Mouse (Mus musculus) intestine, postnatal 0 days (tissue): ENCODE measurements around the gene Tnk2. TPM values are rescaled to one million over a fixed set of nuclear protein-coding genes. Genes with fewer than 3 reads are reported as not detected.

ENCODE experiments used
- ATAC-seq: fragments of 200-750 bp; cut with Nextera tagmentation; 2 replicates; pipeline ENCODE4 v1.8.0; 2017; ENCODE audit warnings: mild to moderate bottlenecking, moderate TSS enrichment, moderate library complexity
- H3K27ac ChIP-seq: fragments of 300-500 bp; sonication (generic); 2 replicates; pipeline ENCODE4 v1.5.1; 2014; ENCODE audit warnings: mild to moderate bottlenecking, low read depth, low read length, moderate library complexity
- H3K27me3 ChIP-seq: fragments of 300-500 bp; sonication (generic); replicated peaks from 2 replicates; pipeline ENCODE4 v1.6.1; 2014; ENCODE audit warnings: low read length, mixed read lengths; ENCODE audit not compliant: control insufficient read depth, insufficient read depth
- H3K36me3 ChIP-seq: fragments of 300-500 bp; sonication (generic); 2 replicates; pipeline ENCODE4 v1.6.1; 2014; ENCODE audit warnings: mild to moderate bottlenecking, moderate library complexity; ENCODE audit not compliant: control insufficient read depth, insufficient read depth
- H3K4me1 ChIP-seq: fragments of 300-500 bp; sonication (generic); replicated peaks from 2 replicates; pipeline ENCODE4 v1.6.1; 2014; ENCODE audit warnings: antibody characterized with exemption, low read length, mixed read lengths; ENCODE audit not compliant: control insufficient read depth, insufficient read depth
- H3K4me2 ChIP-seq: fragments of 300-500 bp; sonication (generic); replicated peaks from 2 replicates; pipeline ENCODE4 v1.6.1; 2014; ENCODE audit warnings: low read depth, mild to moderate bottlenecking, moderate library complexity
- H3K4me3 ChIP-seq: fragments of 300-500 bp; sonication (generic); 2 replicates; pipeline ENCODE4 v1.5.1; 2014; ENCODE audit warnings: low read depth, low read length
- H3K9ac ChIP-seq: fragments of 300-500 bp; sonication (generic); 2 replicates; pipeline ENCODE4 v1.6.1; 2014; ENCODE audit warnings: mild to moderate bottlenecking, low read depth, low read length
- H3K9me3 ChIP-seq: fragments of 300-500 bp; sonication (generic); 2 replicates; pipeline ENCODE4 v1.6.1; 2016; ENCODE audit warnings: mixed run types; ENCODE audit not compliant: control insufficient read depth
- CTCF ChIP-seq: sonication (generic); IDR thresholded peaks from 2 replicates; pipeline ENCODE4 v1.5.1; 2016; ENCODE audit warnings: low read depth, mild to moderate bottlenecking, control low read depth, antibody characterized with exemption, moderate library complexity
- WGBS: fragments of 180-500 bp; shearing (Covaris S2); extraction: QIAGEN DNeasy Blood & Tissue Kit; methylation state at CpG from one replicate; pipeline ENCODE4 v1.1.7; 2014; 5-methylcytosine and 5-hydroxymethylcytosine counted together
- polyA plus RNA-seq: library from polyadenylated mRNA; unstranded; fragments of >200 nt; fragmentation: Nextera tagmentation; extraction: Ambion mirVana; gene quantifications from 2 replicates; pipeline ENCODE4 v1.2.1, GENCODE M21; 2015

Gene Tnk2
- polyA plus RNA-seq, 1 experiment from 2014 or later = 8.0 TPM

DNA sequence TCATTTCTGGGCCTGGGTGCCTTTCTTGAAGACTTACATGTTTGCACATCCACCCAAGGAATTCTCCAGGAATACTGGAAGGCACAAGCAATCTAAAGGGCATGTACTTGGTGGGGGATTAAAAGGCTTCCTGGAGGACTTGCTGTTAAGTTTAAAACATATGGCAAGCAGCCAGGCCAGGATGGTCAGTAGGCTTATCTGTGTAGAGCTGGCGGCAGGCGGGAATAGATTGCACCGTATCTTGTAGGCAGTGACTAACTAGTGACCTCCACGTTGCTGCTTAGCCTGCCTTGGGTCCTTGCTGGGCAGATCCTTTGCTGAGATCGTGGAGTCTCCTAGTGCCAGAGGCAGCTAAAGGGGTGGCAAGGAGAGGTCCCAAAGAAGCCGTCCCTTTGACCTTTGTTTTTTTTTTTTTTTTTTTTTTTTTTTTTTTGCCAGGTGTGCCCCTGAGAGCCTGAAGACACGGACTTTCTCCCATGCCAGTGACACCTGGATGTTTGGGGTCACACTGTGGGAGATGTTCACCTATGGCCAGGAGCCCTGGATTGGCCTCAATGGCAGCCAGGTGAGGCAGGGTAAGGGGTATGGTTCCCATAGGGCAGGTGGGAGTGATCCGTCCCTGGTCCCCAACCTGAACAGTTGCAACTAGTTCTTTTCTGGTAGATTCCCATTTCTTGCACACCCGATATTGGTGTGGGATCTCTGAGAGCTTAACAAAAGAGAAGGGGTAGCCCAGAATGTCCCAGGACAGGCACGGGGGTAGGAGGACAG, 26.9 kb downstream of the Tnk2 start:
- Histone ChIP-seq H3K27ac (no peak overlapping the region), H3K27me3 (no peaks in the 10 kb centered on the region), H3K9me3 (no peaks in the 10 kb centered on the region), H3K4me1 (peaks cover 13% of the 10 kb centered on the region; the same call in 1 of the 2 replicates), H3K4me2 (no peak overlapping the region), H3K36me3 (peaks cover 27% of the 10 kb centered on the region), H3K4me3 (no peak overlapping the region), H3K9ac (no peak overlapping the region)
- ATAC-seq = no peak
- no peak for TF ChIP-seq CTCF
- 73% methylated on average over 10 of the region's 10 CpGs for WGBS

DNA sequence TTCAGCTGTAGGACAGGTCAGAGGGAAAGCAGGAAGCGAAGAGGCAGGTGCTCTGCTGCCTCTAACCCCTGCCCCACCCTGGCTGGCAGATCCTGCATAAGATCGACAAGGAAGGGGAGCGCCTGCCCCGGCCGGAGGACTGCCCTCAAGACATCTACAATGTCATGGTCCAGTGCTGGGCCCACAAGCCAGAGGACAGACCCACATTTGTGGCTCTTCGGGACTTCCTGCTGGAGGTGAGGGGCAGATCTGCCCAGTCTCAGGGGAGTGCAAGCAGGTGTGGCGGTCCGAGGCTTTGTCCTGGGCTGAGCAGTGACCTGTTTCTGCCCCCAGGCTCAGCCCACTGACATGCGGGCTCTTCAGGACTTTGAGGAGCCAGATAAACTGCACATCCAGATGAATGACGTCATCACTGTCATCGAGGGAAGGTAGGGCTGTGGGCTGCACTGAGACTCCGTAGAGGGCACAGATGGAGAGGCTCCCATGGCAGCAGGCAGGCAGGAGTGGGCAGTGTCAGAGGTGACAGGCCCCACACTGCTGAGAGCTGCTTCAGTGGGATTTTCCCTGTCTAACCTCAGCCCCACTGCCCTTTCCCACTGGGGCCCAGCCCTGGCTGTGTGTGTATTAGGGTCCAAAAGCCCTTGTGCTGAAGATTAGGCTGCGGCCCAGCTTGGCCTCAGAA, 27.7 kb downstream of the Tnk2 start:
- Histone ChIP-seq H3K27ac (no peak overlapping the region), H3K4me1 (peaks cover 9% of the 10 kb centered on the region; the same call in 1 of the 2 replicates), H3K9ac (no peak overlapping the region), H3K27me3 (no peaks in the 10 kb centered on the region), H3K4me2 (no peak overlapping the region), H3K36me3 (peaks cover 35% of the 10 kb centered on the region), H3K9me3 (no peaks in the 10 kb centered on the region), H3K4me3 (no peak overlapping the region)
- ATAC-seq = no peak
- 84% methylated on average over 13 of the region's 13 CpGs for WGBS
- TF ChIP-seq CTCF = no peak

DNA sequence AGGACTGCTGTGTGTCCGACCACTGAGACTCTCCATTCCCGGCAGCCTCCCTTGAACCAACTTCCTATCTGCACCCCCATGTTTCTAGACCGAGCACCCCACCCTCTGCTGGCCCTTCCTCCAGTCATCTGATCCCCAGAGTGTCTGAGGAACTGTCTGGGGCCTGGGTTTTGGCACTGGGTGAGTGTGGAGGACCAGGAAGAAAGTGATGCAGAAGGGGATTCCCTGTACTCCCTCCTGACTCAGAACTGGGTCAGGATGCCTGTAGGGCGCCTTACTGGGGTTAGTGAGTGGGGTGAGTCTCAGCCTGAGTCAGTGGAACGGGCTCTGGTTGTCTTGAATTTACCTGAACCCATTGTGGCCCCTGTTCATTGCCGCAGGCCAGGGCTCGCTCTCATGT, 28.6 kb downstream of the Tnk2 start:
- peaks cover 3% of the 10 kb centered on the region; the same call in 1 of the 2 replicates for H3K4me1 ChIP-seq
- H3K27ac ChIP-seq = 0 out of 2 replicates have a peak overlapping the region, but pooled peaks have one; percentile 41
- peaks cover 41% of the 10 kb centered on the region for H3K36me3 ChIP-seq
- H3K4me2 ChIP-seq = no peak overlapping the region
- H3K4me3 ChIP-seq = no peak overlapping the region
- 69% methylated on average over 7 of the region's 7 CpGs for WGBS
- TF ChIP-seq CTCF = no peak
- H3K27me3 ChIP-seq = no peaks in the 10 kb centered on the region
- no peak overlapping the region for H3K9ac ChIP-seq
- H3K9me3 ChIP-seq = no peaks in the 10 kb centered on the region
- ATAC-seq = no peak

- no peak overlapping the region for H3K9ac ChIP-seq
- WGBS = 56% methylated on average over 13 of the region's 13 CpGs
- no peaks in the 10 kb centered on the region for H3K27me3 ChIP-seq
- H3K36me3 ChIP-seq = peaks cover 44% of the 10 kb centered on the region
- peaks cover 3% of the 10 kb centered on the region; the same call in 1 of the 2 replicates for H3K4me1 ChIP-seq
- H3K4me3 ChIP-seq = no peak overlapping the region
- H3K27ac ChIP-seq = 0 out of 2 replicates have a peak overlapping the region, but pooled peaks have one; percentile 41
- TF ChIP-seq CTCF = no peak
- H3K4me2 ChIP-seq = 0 out of 2 replicates have a peak overlapping the region, but pooled peaks have one; percentile 17
- H3K9me3 ChIP-seq = no peaks in the 10 kb centered on the region
- ATAC-seq = peak; percentile 74
These were observed 29.3 kb downstream of the Tnk2 start for GRCm38 (mm10) chr16:32672861-32673560.

DNA sequence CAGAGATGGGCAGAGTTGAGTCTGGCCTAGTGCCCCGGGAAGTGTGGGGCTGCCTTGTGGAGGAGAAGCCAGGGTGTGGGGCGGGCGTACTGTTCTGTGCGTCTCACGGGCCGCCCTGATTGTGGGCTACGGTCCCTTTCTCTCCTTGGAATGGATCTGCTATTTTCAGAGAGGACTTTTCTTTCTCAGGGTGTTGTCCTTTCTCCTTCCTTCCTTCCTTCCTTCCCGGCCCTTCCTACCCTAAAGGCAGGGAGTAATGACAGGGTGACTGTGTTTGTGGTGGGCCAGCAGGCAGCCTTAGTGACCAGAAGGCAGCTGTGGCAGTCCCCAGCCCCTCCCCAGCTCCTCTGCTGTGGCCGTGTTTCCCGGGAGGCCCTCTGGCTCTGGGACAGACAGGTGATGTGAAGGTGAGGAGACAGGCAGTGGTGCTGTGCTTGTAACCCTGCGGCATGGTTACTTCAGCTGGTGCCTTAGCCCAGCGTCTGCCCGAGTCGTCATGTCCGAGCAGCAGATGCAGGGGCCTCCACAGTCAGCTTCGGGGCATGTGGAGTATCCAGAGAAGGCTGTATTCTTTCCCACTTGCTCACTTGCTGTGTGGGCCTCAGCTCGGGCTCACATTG, 30.6 kb downstream of the Tnk2 start:
- no peaks in the 10 kb centered on the region for H3K27me3 ChIP-seq
- ATAC-seq = no peak
- no peak overlapping the region for H3K27ac ChIP-seq
- no peak for TF ChIP-seq CTCF
- H3K4me3 ChIP-seq = no peak overlapping the region
- H3K4me2 ChIP-seq = no peak overlapping the region
- 84% methylated on average over 17 of the region's 17 CpGs for WGBS
- H3K4me1 ChIP-seq = peaks cover 3% of the 10 kb centered on the region; the same call in 1 of the 2 replicates
- peaks cover 50% of the 10 kb centered on the region for H3K36me3 ChIP-seq
- no peaks in the 10 kb centered on the region for H3K9me3 ChIP-seq
- no peak overlapping the region for H3K9ac ChIP-seq
